Mouse (Mus musculus) thymus, adult 2 months (tissue): ENCODE measurements at regions not wholly inside any gene's neighbourhood (a gene's known extent, or its start where the extent isn't known, plus 50 kb on each side); places are given as distances from the start of the nearest gene placed in this dataset.

Experiments used
- CTCF ChIP-seq: fragments of 200-500 bp; IDR thresholded peaks from 2 replicates; pipeline ENCODE4 v1.5.1; 2012; ENCODE audit warnings: mild to moderate bottlenecking, control low read depth, low read length, moderate library complexity, borderline replicate concordance; ENCODE audit not compliant: control insufficient read depth, poor library complexity, insufficient read depth; ENCODE audit errors: extremely low read depth
- POLR2A ChIP-seq: fragments of 200-500 bp; IDR thresholded peaks from 2 replicates; pipeline ENCODE4 v1.6.1; 2012; ENCODE audit warnings: mild to moderate bottlenecking, low read length, control low read depth, moderate library complexity; ENCODE audit not compliant: control insufficient read depth, poor library complexity, insufficient read depth; ENCODE audit errors: extremely low read depth

- TF ChIP-seq CTCF (no peak), POLR2A (no peak)
Observed at GRCm38 (mm10) chr10:120589659-120590058, 113.4 kb upstream of the Hmga2 start.
